Mouse (Mus musculus): ENCODE data around the gene Cth. TPM values are rescaled to one million over a fixed set of nuclear protein-coding genes. Genes with fewer than 3 reads are reported as not detected.

Cth gene
- total RNA-seq, 4 experiments from 2014 or later, result 2.4 to 6.0 (median 4.6) TPM

Other genes starting within 250 kb of the Cth start
- 10 to 100 TPM; 24.3 to 30.1 (median 28.5) TPM for gene Ankrd13c, start 22.2 kb upstream of the Cth start, total RNA-seq (2022)
- 10 to 100 TPM; 32.2 to 45.6 (median 37.9) TPM for gene Srsf11, start 111.6 kb upstream of the Cth start, total RNA-seq (2022)
- gene Lrrc40, start 111.6 kb upstream of the Cth start, total RNA-seq (2022), result 10 to 100 TPM in 3 of 4 experiments, 1 to 10 TPM in 1; 9.5 to 12.8 (median 11.5) TPM

Data from heart, adult 8-10 months (tissue).